Mouse (Mus musculus): Measurements from ENCODE around the gene Myo18b. TPM values are rescaled to one million over a fixed set of nuclear protein-coding genes. Genes with fewer than 3 reads are reported as not detected.

Myo18b gene
- polyA plus RNA-seq, 1 experiment from 2014 or later = 9.4 TPM

- Histone ChIP-seq H3K27ac (replicated peaks; ENCODE audit: low read depth, low read length) (no peak overlapping the region), H3K4me1 (ENCODE audit: control insufficient read depth, insufficient read depth, low read length) (no peaks in the 10 kb centered on the region; the same call in 1 of the 2 replicates), H3K4me2 (ENCODE audit: low read depth, low read length) (no peak overlapping the region), H3K36me3 (ENCODE audit: control insufficient read depth, insufficient read depth, low read length) (no peaks in the 10 kb centered on the region), H3K9me3 (ENCODE audit: control insufficient read depth, low read length) (no peaks in the 10 kb centered on the region), H3K4me3 (ENCODE audit: low read depth, low read length) (no peak overlapping the region), H3K9ac (ENCODE audit: low read depth, low read length) (no peak overlapping the region), H3K27me3 (replicated peaks; ENCODE audit: control insufficient read depth, insufficient read depth, low read length) (peaks cover 9% of the 10 kb centered on the region; the same call in 1 of the 2 replicates)
- ATAC-seq (ENCODE audit: low read depth) = no peak
- no peak for DNase-seq (ENCODE audit: low spot score)
- 64% methylated on average over 10 of the region's 10 CpGs for WGBS
Observed at GRCm38 (mm10) chr5:112642731-112643130, 253.4 kb downstream of the Myo18b start.

- Histone ChIP-seq H3K4me2 (ENCODE audit: low read depth, low read length) (no peak overlapping the region), H3K27me3 (replicated peaks; ENCODE audit: control insufficient read depth, insufficient read depth, low read length) (peaks cover 9% of the 10 kb centered on the region; the same call in 1 of the 2 replicates), H3K9ac (ENCODE audit: low read depth, low read length) (no peak overlapping the region), H3K36me3 (ENCODE audit: control insufficient read depth, insufficient read depth, low read length) (no peaks in the 10 kb centered on the region), H3K4me3 (ENCODE audit: low read depth, low read length) (no peak overlapping the region), H3K27ac (replicated peaks; ENCODE audit: low read depth, low read length) (no peak overlapping the region), H3K4me1 (ENCODE audit: control insufficient read depth, insufficient read depth, low read length) (no peaks in the 10 kb centered on the region; the same call in 1 of the 2 replicates), H3K9me3 (ENCODE audit: control insufficient read depth, low read length) (no peaks in the 10 kb centered on the region)
- no peak for DNase-seq (ENCODE audit: low spot score)
- no peak for ATAC-seq (ENCODE audit: low read depth)
Observed at GRCm38 (mm10) chr5:112641770-112642169, 254.4 kb downstream of the Myo18b start.

- Histone ChIP-seq H3K4me3 (ENCODE audit: low read depth, low read length) (no peak overlapping the region), H3K9ac (ENCODE audit: low read depth, low read length) (no peak overlapping the region), H3K4me1 (ENCODE audit: control insufficient read depth, insufficient read depth, low read length) (no peaks in the 10 kb centered on the region; the same call in 1 of the 2 replicates), H3K27ac (replicated peaks; ENCODE audit: low read depth, low read length) (no peak overlapping the region), H3K9me3 (ENCODE audit: control insufficient read depth, low read length) (no peaks in the 10 kb centered on the region), H3K27me3 (replicated peaks; ENCODE audit: control insufficient read depth, insufficient read depth, low read length) (peaks cover 9% of the 10 kb centered on the region; the same call in 1 of the 2 replicates), H3K36me3 (ENCODE audit: control insufficient read depth, insufficient read depth, low read length) (no peaks in the 10 kb centered on the region), H3K4me2 (ENCODE audit: low read depth, low read length) (peak overlapping the region; percentile 18)
- 11% methylated on average over 20 of the region's 20 CpGs for WGBS
- ATAC-seq (ENCODE audit: low read depth) (no peak), DNase-seq (ENCODE audit: low spot score) (no peak)
Observed at GRCm38 (mm10) chr5:112641131-112641530, 255.0 kb downstream of the Myo18b start.

- Histone ChIP-seq H3K27me3 (replicated peaks; ENCODE audit: control insufficient read depth, insufficient read depth, low read length) (peaks cover 9% of the 10 kb centered on the region; the same call in 1 of the 2 replicates), H3K4me3 (ENCODE audit: low read depth, low read length) (no peak overlapping the region), H3K36me3 (ENCODE audit: control insufficient read depth, insufficient read depth, low read length) (no peaks in the 10 kb centered on the region), H3K4me2 (ENCODE audit: low read depth, low read length) (peak overlapping the region; percentile 18; the same call in 1 of the 2 replicates), H3K4me1 (ENCODE audit: control insufficient read depth, insufficient read depth, low read length) (no peaks in the 10 kb centered on the region; the same call in 1 of the 2 replicates), H3K9ac (ENCODE audit: low read depth, low read length) (no peak overlapping the region), H3K27ac (replicated peaks; ENCODE audit: low read depth, low read length) (no peak overlapping the region), H3K9me3 (ENCODE audit: control insufficient read depth, low read length) (no peaks in the 10 kb centered on the region)
- WGBS = 15% methylated on average over 13 of the region's 13 CpGs
- peak; percentile 46 for DNase-seq (ENCODE audit: low spot score)
- ATAC-seq (ENCODE audit: low read depth) = no peak
Observed at GRCm38 (mm10) chr5:112640651-112641050, 255.5 kb downstream of the Myo18b start.

Other genes starting within 250 kb of the Myo18b start
- gene Grk3, start 119.4 kb upstream of the Myo18b start, polyA plus RNA-seq (2014; fragmentation: Nextera tagmentation; extraction: Ambion mirVana) = 6.6 and 8.6 TPM in 2 replicates
- not detected in 2 replicates for gene Crybb2, start 173.8 kb upstream of the Myo18b start, polyA plus RNA-seq (2014; fragmentation: Nextera tagmentation; extraction: Ambion mirVana)
- gene Crybb3, start 185.2 kb upstream of the Myo18b start, polyA plus RNA-seq (2014; fragmentation: Nextera tagmentation; extraction: Ambion mirVana) = 2.1 and 2.3 TPM in 2 replicates